Mouse (Mus musculus): ENCODE measurements around the gene Pex13.
"Not testable (repeated sequence)": the region's sequence is repeated elsewhere in the genome, so short reads cannot be mapped to it uniquely, and the experiment has no call there.

Pex13 gene

GRCm38 (mm10) chr11:23634573-23634972 lies 31.2 kb downstream of the Pex13 start:
- peak; percentile 36 for DNase-seq

GRCm38 (mm10) chr11:23633879-23634215 lies 31.9 kb downstream of the Pex13 start:
- no peak for DNase-seq

- peak; percentile 89 for DNase-seq
These were observed 32.5 kb downstream of the Pex13 start, which contains the start of gene 0610010F05Rik for GRCm38 (mm10) chr11:23632945-23633878. Gene 0610010F05Rik (minus strand): TSS chr11:23633639.

- DNase-seq: no peak
These were observed 35.1 kb downstream of the Pex13 start for GRCm38 (mm10) chr11:23630664-23631063.

- DNase-seq: no peak
These were observed 46.8 kb downstream of the Pex13 start for GRCm38 (mm10) chr11:23618995-23619394.

GRCm38 (mm10) chr11:23614546-23614945 lies 51.2 kb downstream of the Pex13 start:
- no peak for DNase-seq

- DNase-seq: not testable (repeated sequence)
These were observed 58.5 kb downstream of the Pex13 start for GRCm38 (mm10) chr11:23607291-23607690.

Measured in cerebellum, adult 11-12 months (tissue).